Mouse (Mus musculus) limb, embryonic 15.5 days (tissue): ENCODE measurements at regions not wholly inside any gene's neighbourhood (a gene's known extent, or its start where the extent isn't known, plus 50 kb on each side); places are given as distances from the start of the nearest gene placed in this dataset.

Source experiments
- ATAC-seq: fragments of 200-750 bp; cut with Nextera tagmentation; 2 replicates; pipeline ENCODE4 v1.8.0; 2017; ENCODE audit warnings: low read depth, moderate TSS enrichment; ENCODE audit not compliant: insufficient number of reproducible peaks, low FRiP score, low TSS enrichment
- H3K27ac ChIP-seq: fragments of 300-500 bp; sonication (generic); 2 replicates; pipeline ENCODE4 v1.5.1; 2015; ENCODE audit warnings: moderate library complexity, mild to moderate bottlenecking, inconsistent platforms
- H3K27me3 ChIP-seq: fragments of 300-500 bp; sonication (generic); 2 replicates; pipeline ENCODE4 v1.6.1; 2015; ENCODE audit warnings: inconsistent platforms
- H3K36me3 ChIP-seq: fragments of 300-500 bp; sonication (generic); 2 replicates; pipeline ENCODE4 v1.6.1; 2015; ENCODE audit warnings: inconsistent platforms
- H3K4me1 ChIP-seq: fragments of 300-500 bp; sonication (generic); 2 replicates; pipeline ENCODE4 v1.6.1; 2015; ENCODE audit warnings: inconsistent platforms
- H3K4me2 ChIP-seq: fragments of 300-500 bp; sonication (generic); 2 replicates; pipeline ENCODE4 v1.6.1; 2015; ENCODE audit warnings: mild to moderate bottlenecking, inconsistent platforms
- H3K4me3 ChIP-seq: fragments of 300-500 bp; sonication (generic); 2 replicates; pipeline ENCODE4 v1.5.1; 2015; ENCODE audit warnings: mild to moderate bottlenecking, inconsistent platforms
- H3K9ac ChIP-seq: fragments of 300-500 bp; sonication (generic); 2 replicates; pipeline ENCODE4 v1.6.1; 2015; ENCODE audit warnings: inconsistent platforms
- H3K9me3 ChIP-seq: fragments of 300-500 bp; sonication (generic); 2 replicates; pipeline ENCODE4 v1.6.1; 2016; ENCODE audit warnings: inconsistent platforms
- WGBS: fragments of 180-500 bp; shearing (Covaris S2); methylation state at CpG from one replicate; pipeline ENCODE4 v1.1.7; 2015; 5-methylcytosine and 5-hydroxymethylcytosine counted together

- no peaks in the 10 kb centered on the region for H3K27me3 ChIP-seq
- ATAC-seq: no peak
- H3K36me3 ChIP-seq: no peaks in the 10 kb centered on the region
- no peak overlapping the region for H3K9ac ChIP-seq
- no peaks in the 10 kb centered on the region for H3K9me3 ChIP-seq
- H3K4me2 ChIP-seq: no peak overlapping the region
- WGBS: 81% methylated on average over 2 of the region's 2 CpGs
- peaks cover 5% of the 10 kb centered on the region; the same call in 1 of the 2 replicates for H3K4me1 ChIP-seq
- H3K4me3 ChIP-seq: no peak overlapping the region
- H3K27ac ChIP-seq: no peak overlapping the region
Measured at GRCm38 (mm10) chr12:15651293-15651692, 165.4 kb downstream of the Trib2 start.

- Histone ChIP-seq H3K27ac (no peak overlapping the region), H3K36me3 (no peaks in the 10 kb centered on the region), H3K27me3 (no peaks in the 10 kb centered on the region), H3K4me3 (no peak overlapping the region), H3K9me3 (no peaks in the 10 kb centered on the region), H3K4me1 (peaks cover 5% of the 10 kb centered on the region; the same call in 1 of the 2 replicates), H3K9ac (no peak overlapping the region), H3K4me2 (no peak overlapping the region)
- WGBS: 75% methylated on average over 4 of the region's 4 CpGs
- no peak for ATAC-seq
Measured at GRCm38 (mm10) chr12:15649906-15650305, 166.8 kb downstream of the Trib2 start.

GRCm38 (mm10) chr12:15649226-15649625, 167.5 kb downstream of the Trib2 start:
- Histone ChIP-seq H3K27ac (no peak overlapping the region), H3K4me3 (no peak overlapping the region), H3K9me3 (no peaks in the 10 kb centered on the region), H3K4me2 (no peak overlapping the region), H3K27me3 (no peaks in the 10 kb centered on the region), H3K4me1 (peaks cover 5% of the 10 kb centered on the region), H3K36me3 (no peaks in the 10 kb centered on the region), H3K9ac (no peak overlapping the region)
- WGBS: 73% methylated on average over 1 of the region's 1 CpGs
- no peak for ATAC-seq

- Histone ChIP-seq H3K4me1 (peaks cover 13% of the 10 kb centered on the region; the same call in 1 of the 2 replicates), H3K36me3 (no peaks in the 10 kb centered on the region), H3K4me2 (no peak overlapping the region), H3K9me3 (no peaks in the 10 kb centered on the region), H3K9ac (no peak overlapping the region), H3K27me3 (no peaks in the 10 kb centered on the region), H3K27ac (no peak overlapping the region), H3K4me3 (no peak overlapping the region)
- ATAC-seq: no peak
- 27% methylated on average over 9 of the region's 9 CpGs for WGBS
Measured at GRCm38 (mm10) chr12:15644074-15644672, 172.5 kb downstream of the Trib2 start.

GRCm38 (mm10) chr12:15643669-15644068, 173.1 kb downstream of the Trib2 start:
- Histone ChIP-seq H3K27ac (no peak overlapping the region), H3K4me1 (peaks cover 14% of the 10 kb centered on the region; the same call in 1 of the 2 replicates), H3K4me2 (no peak overlapping the region), H3K9ac (no peak overlapping the region), H3K9me3 (no peaks in the 10 kb centered on the region), H3K36me3 (no peaks in the 10 kb centered on the region), H3K27me3 (no peaks in the 10 kb centered on the region), H3K4me3 (no peak overlapping the region)
- ATAC-seq: no peak
- 16% methylated on average over 3 of the region's 3 CpGs for WGBS

- no peak overlapping the region for H3K9ac ChIP-seq
- WGBS: 40% methylated on average over 5 of the region's 5 CpGs
Measured at GRCm38 (mm10) chr12:15640320-15640719, 176.4 kb downstream of the Trib2 start.

GRCm38 (mm10) chr12:15629971-15630370, 186.8 kb downstream of the Trib2 start:
- no peak for ATAC-seq
- H3K36me3 ChIP-seq: no peaks in the 10 kb centered on the region
- H3K9ac ChIP-seq: no peak overlapping the region
- no peak overlapping the region for H3K4me2 ChIP-seq
- WGBS: 63% methylated on average over 3 of the region's 3 CpGs
- H3K27me3 ChIP-seq: no peaks in the 10 kb centered on the region
- no peaks in the 10 kb centered on the region for H3K4me1 ChIP-seq
- H3K9me3 ChIP-seq: no peaks in the 10 kb centered on the region
- no peak overlapping the region for H3K4me3 ChIP-seq
- H3K27ac ChIP-seq: no peak overlapping the region

More at GRCm38 (mm10) chr12:15640320-15640719, 176.4 kb downstream of the Trib2 start:
- Histone ChIP-seq H3K4me1 (peaks cover 14% of the 10 kb centered on the region; the same call in 1 of the 2 replicates), H3K4me2 (no peak overlapping the region), H3K4me3 (no peak overlapping the region), H3K9me3 (no peaks in the 10 kb centered on the region), H3K27me3 (no peaks in the 10 kb centered on the region), H3K36me3 (no peaks in the 10 kb centered on the region), H3K27ac (0 out of 2 replicates have a peak overlapping the region, but pooled peaks have one; percentile 33)
- no peak for ATAC-seq

- Histone ChIP-seq H3K9ac (no peak overlapping the region), H3K4me2 (no peak overlapping the region), H3K27me3 (no peaks in the 10 kb centered on the region), H3K36me3 (no peaks in the 10 kb centered on the region), H3K9me3 (no peaks in the 10 kb centered on the region), H3K27ac (no peak overlapping the region), H3K4me1 (peaks cover 4% of the 10 kb centered on the region), H3K4me3 (no peak overlapping the region)
- ATAC-seq: no peak
- WGBS: 59% methylated on average over 2 of the region's 2 CpGs
Measured at GRCm38 (mm10) chr12:15619521-15619920, 197.2 kb downstream of the Trib2 start.

- Histone ChIP-seq H3K4me3 (no peak overlapping the region), H3K36me3 (no peaks in the 10 kb centered on the region), H3K9ac (no peak overlapping the region), H3K4me2 (no peak overlapping the region), H3K9me3 (no peaks in the 10 kb centered on the region), H3K27ac (peak overlapping the region; percentile 74), H3K4me1 (peaks cover 4% of the 10 kb centered on the region), H3K27me3 (no peaks in the 10 kb centered on the region)
- WGBS: 37% methylated on average over 1 of the region's 1 CpGs
- ATAC-seq: no peak
Measured at GRCm38 (mm10) chr12:15617312-15617711, 199.4 kb downstream of the Trib2 start.

GRCm38 (mm10) chr12:15611847-15612580, 204.7 kb downstream of the Trib2 start:
- Histone ChIP-seq H3K27ac (no peak overlapping the region), H3K4me3 (no peak overlapping the region), H3K36me3 (no peaks in the 10 kb centered on the region), H3K9ac (no peak overlapping the region), H3K9me3 (no peaks in the 10 kb centered on the region), H3K27me3 (no peaks in the 10 kb centered on the region), H3K4me2 (no peak overlapping the region), H3K4me1 (peaks cover 2% of the 10 kb centered on the region; the same call in 1 of the 2 replicates)
- 55% methylated on average over 5 of the region's 5 CpGs for WGBS
- ATAC-seq: no peak

- WGBS: 54% methylated on average over 1 of the region's 1 CpGs
- Histone ChIP-seq H3K36me3 (no peaks in the 10 kb centered on the region), H3K4me3 (no peak overlapping the region), H3K9me3 (no peaks in the 10 kb centered on the region), H3K9ac (no peak overlapping the region), H3K27me3 (no peaks in the 10 kb centered on the region), H3K27ac (peak overlapping the region; percentile 48; the same call in 1 of the 2 replicates), H3K4me2 (no peak overlapping the region), H3K4me1 (peaks cover 14% of the 10 kb centered on the region)
- no peak for ATAC-seq
Measured at GRCm38 (mm10) chr12:15607091-15607490, 209.6 kb downstream of the Trib2 start.

- Histone ChIP-seq H3K9me3 (no peaks in the 10 kb centered on the region), H3K36me3 (no peaks in the 10 kb centered on the region), H3K27ac (0 out of 2 replicates have a peak overlapping the region, but pooled peaks have one; percentile 57), H3K4me1 (peaks cover 14% of the 10 kb centered on the region), H3K27me3 (no peaks in the 10 kb centered on the region), H3K4me2 (peak overlapping the region; percentile 7), H3K4me3 (no peak overlapping the region), H3K9ac (no peak overlapping the region)
- no peak for ATAC-seq
- WGBS: 41% methylated on average over 4 of the region's 4 CpGs
Measured at GRCm38 (mm10) chr12:15606095-15606494, 210.6 kb downstream of the Trib2 start.
